Mouse (Mus musculus): ENCODE data around the gene Dnaic1.

Gene Dnaic1

GRCm38 (mm10) chr4:41571490-41571889 is 1.9 kb downstream of the Dnaic1 start:
- no peak for DNase-seq (ENCODE audit: low spot score)

DNA sequence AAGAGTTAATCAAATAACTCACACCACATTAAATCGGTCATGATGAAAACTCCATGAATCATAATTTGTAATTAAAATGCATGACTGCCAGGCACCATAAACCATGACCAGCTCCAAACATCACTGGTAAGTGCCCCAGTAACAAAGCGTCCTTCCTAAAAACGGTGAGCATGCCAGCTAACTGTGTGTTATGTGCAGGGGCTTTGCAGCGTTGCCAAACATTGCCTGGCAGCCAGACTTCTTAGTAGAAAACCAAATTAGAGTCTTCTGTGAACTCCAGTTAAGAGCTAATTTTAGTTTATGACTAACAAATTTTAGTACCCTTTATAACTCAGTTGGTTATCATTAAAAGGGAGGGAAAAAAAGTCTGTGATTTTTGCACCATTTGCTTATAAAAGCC is 3.9 kb downstream of the Dnaic1 start:
- no peak for DNase-seq (ENCODE audit: low spot score)

GRCm38 (mm10) chr4:41575914-41576313 is 6.3 kb downstream of the Dnaic1 start:
- no peak for DNase-seq (ENCODE audit: low spot score)

GRCm38 (mm10) chr4:41583353-41583752 is 13.8 kb downstream of the Dnaic1 start:
- no peak for DNase-seq (ENCODE audit: low spot score)

DNA sequence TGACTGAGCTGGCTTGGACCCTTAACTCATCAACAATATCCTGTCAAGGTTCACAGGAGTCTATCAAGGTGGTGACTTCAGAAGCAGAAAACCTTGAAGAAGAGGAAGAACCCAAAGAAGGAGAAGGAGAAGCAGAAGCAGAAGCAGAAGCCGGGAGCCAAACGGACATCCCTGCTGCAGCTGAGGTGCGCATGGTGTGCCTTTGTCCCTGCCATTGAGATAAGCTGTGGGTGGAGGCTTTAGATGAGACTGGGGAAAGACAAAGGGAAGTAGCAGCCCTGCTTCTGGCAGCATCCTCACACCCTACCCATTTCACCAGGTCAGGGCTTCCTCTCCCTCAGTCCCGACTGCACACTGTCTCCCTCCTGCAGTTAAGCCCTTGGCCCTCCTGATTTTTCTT is 33.2 kb downstream of the Dnaic1 start:
- no peak for DNase-seq (ENCODE audit: low spot score)

DNA sequence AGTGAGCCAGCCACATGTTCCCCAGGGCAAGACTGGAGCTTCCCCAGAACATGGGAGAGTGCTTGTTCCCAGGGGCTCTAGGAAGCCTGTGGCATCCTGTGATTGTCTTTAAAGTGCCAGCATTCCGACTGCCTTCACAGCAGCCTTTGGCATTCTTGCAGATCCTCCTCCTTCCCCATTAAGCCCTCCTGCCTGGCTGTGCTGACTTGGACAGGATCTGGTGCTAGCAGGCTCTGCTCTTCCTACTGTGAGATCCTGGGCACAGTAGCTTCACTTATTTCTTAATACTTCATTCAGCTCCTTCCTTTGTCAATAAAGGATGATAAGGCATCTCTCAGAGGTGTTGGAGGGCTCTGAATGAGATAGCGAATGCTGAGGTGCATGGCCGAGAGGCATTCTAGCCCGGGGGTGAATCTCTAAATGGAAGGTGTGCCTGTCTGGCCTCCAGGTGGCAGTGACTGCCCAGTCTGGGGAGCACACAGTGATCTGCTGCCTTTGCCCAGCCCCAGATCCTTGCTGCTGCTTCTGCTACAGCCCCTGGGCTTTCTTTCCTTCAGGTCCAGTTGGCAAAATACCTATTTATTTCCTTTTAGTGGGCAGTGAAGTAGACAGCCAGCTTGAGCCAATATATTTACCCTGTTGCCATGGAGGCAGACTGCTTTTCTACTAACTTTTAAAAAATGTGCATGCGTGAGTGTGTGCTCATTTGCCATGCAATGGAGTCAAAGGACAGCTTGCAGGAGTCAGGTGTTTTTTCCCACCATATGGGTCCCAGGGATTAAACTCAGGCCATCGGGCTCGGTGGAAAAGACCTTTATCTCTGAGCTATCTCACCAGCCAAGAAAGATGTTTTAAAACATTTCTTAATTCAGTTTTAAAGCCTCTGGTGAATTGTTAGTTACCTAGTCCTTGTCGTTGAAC is 35.2 kb downstream of the Dnaic1 start:
- DNase-seq (ENCODE audit: low spot score), result no peak

DNA sequence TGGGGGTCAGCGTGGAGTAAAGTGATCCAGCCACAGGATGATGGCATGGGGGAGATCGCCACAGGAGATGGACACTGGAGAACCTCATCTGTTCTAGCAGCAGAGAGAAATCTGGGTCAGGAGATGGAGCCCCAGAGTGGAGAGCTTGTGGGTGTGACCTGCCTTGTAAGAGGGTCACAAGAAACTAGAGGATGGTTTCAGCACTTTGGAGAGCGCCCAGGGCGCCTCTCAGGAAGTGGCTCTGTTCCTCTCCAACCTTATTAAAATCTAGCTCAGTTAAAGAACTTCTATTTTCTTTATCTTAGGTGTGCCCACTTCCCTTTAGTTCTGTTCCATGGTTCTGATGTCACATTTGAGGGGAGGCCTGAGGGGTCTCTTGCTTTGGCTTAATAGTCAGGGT is 37.2 kb downstream of the Dnaic1 start:
- peak; percentile 78 for DNase-seq (ENCODE audit: low spot score)

DNA sequence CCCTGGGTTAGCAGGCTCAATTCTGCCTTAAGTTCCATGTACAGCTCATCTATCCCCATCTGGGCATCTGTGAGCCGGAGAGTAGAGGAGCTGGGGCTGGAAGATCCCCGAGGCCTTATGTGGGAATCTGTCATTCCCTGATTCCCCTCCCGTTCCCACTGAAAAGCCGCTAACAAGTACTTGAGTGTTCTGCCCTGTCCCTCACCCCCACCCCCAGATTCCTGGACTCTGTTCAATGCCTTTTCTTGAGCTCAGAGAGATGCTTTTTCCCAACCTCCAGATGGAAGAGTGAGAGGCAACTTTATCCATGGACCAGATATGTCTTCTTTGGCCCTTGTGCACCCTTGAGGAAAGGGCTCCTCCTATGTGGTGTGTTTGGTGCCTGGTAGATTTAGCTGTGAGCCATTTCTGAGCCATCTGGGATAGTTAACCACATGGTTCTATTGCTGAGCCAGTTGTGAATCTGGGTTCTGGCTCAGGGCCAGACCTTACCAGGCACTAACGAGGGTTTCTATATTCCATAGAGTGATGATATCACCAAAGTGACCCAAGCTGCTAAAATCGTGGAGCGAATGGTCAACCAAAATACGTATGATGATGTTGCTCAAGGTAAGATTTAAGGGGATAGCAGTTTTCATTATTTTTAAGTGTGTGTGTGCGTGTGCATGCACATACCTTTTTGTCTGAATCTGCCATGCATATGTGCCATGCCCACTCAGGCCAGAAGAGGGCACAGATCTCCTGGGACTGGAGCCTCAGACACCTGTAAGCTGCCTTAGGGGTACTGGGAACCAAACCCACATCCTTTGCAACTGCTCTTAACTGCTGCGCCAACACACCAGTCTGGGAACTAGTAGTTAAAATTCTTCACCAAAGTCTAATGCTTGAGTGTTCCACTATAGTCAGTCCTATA is 40.4 kb downstream of the Dnaic1 start:
- no peak for DNase-seq (ENCODE audit: low spot score)

GRCm38 (mm10) chr4:41610594-41610980 is 41.0 kb downstream of the Dnaic1 start:
- no peak for DNase-seq (ENCODE audit: low spot score)

- DNase-seq (ENCODE audit: low spot score), result no peak
Measured at GRCm38 (mm10) chr4:41612166-41612565, 42.6 kb downstream of the Dnaic1 start.

DNA sequence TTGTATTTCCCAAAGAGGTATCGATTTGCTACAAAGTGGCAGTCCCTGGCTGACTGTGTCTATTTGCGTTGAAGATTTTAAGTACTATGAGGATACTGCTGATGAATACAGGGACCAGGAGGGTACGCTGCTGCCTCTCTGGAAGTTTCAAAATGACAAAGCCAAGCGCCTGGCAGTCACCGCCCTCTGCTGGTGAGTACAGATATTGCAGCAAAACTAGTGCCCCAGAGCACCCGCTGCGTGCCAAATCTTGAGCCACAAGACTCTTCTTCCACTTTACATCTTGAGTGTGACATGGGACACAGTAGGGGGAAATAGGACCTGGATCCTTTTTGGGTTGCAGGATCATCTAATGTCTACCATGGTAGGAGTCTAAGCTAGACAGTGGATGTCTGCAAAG is 44.6 kb downstream of the Dnaic1 start:
- DNase-seq (ENCODE audit: low spot score), result peak; percentile 88

GRCm38 (mm10) chr4:41615661-41616599 is 46.4 kb downstream of the Dnaic1 start:
- no peak for DNase-seq (ENCODE audit: low spot score)

DNA sequence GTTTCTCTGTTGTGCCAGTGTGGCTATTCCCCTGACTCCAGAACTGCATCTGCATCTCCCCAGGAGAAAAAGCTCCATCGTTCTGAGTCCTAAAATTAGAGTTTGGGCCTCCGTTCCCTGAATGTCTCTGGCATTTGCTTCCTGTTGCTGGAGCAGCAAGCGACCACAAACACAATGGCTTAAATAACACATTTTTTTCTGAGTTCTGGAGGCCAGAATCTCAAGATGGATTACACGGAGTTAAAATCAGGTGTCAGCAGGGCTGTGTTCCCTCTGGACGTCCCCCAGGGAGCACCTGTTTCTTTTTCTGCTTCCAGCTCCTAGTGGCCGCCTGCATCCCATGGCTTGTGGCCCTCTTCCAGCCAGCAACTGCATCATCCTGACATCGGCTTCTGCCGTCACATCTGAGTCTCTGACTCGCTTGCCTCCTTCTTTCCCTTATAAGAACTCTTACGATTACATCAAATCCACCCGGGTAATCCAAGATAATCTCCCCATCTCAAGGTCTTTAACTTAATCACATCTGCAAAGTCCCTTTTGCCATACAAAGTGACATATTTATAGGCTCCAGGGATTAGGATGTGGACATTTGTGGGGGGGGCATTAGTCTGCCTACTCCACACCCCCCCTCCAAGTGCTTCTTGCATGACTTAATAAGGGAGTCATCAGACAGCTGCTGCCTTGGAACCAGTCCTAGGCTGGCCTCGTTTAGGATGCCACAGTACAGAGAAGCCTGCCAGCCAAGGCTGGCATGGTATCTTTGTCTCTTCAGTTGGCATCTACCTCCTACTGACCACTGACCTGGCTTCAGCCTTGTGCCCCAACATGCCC is 49.6 kb downstream of the Dnaic1 start:
- DNase-seq (ENCODE audit: low spot score), result no peak

- no peak for DNase-seq (ENCODE audit: low spot score)
Measured at GRCm38 (mm10) chr4:41622071-41622470, 52.5 kb downstream of the Dnaic1 start.

DNA sequence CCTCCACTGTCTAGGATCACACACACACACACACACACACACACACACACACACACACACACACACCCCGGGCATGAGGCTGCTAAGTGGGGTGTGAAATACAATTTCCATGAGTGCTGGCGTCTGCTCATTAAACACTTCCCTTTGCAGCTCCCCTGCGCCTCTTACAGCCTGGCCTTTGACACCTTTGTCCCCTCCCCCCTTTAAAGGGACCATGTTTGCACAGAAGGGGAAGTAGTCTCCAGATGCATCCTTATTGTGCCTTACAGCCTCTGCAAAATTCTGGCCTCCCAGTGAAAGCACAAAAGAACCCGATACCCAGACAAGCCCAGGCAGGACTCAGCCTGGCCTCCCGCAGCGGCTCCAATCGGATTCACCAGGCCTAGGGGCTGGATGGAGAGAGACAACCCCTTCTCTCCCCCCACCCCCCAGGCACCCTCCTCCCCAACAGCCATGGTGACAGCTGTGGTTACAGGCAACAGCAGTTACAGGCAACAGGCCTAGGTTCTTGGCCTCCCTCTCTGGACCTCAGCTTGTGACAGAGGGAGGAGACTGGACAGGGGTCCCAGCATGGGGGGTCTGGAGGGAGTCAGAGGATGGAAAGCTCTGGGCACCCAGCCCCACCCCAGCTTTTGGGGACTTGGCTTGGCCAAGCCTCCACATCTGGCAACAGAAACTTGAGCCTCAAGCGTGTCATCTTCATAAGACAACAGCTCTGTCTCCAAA is 58.8 kb downstream of the Dnaic1 start:
- DNase-seq (ENCODE audit: low spot score), result no peak

- DNase-seq (ENCODE audit: low spot score), result no peak
Measured at GRCm38 (mm10) chr4:41630196-41630595, 60.6 kb downstream of the Dnaic1 start.

DNA sequence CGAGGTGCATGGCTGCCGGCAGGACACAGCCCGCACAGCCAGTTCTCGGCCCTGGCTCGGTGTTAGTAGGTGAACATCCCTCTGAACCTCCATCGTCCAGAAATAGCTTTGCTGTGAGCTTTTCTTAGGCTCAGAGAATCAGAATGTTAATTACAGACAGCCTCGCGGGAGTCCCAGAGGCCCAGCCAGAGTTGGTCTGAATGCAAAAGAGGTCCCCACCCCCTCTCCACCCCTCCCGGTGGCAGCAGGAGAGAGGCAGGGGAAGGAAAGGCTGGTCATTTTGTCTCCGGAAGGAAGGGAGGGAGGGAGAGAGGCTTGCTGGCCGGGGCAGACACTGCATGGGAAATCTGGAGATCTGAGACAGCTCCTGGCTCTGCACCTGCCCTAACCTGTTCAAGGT is 61.8 kb downstream of the Dnaic1 start:
- DNase-seq (ENCODE audit: low spot score), result no peak

DNA sequence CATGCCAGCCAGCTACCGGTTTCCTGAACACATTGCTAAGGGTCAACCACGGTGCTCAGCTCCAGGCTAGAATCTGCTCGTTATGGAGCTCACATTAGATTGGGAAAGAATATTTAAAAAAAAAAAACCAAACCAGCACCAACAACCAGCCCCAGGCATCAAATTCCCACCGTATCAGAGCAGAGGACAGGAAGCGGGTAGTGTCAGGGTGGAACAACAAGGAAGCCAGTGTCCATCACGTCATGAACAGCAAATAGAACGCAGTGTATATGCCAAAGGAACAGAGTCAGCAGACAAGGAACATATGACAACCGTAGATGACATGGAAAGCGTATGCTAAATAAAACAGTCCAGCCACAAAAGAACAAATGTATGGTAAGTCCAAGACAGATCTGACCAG is 63.4 kb downstream of the Dnaic1 start:
- no peak for DNase-seq (ENCODE audit: low spot score)

- no peak for DNase-seq (ENCODE audit: low spot score)
Measured at GRCm38 (mm10) chr4:41634631-41635030, 65.1 kb downstream of the Dnaic1 start.

- no peak for DNase-seq (ENCODE audit: low spot score)
Measured at GRCm38 (mm10) chr4:41635224-41635623, 65.6 kb downstream of the Dnaic1 start.
